Mouse (Mus musculus) liver, adult 2 months (tissue): ENCODE measurements around the gene Ankrd45. TPM values are rescaled to one million over a fixed set of nuclear protein-coding genes. Genes with fewer than 3 reads are reported as not detected.

Experiments
- DNase-seq: peaks from one replicate; pipeline ENCODE4 v3.0.0-alpha.2; 2011; ENCODE audit warnings: low read depth, low spot score; ENCODE audit errors: extremely low read depth
- H3K27ac ChIP-seq: fragments of 200-500 bp; replicated peaks from 2 replicates; pipeline ENCODE4 v1.5.1; 2012; ENCODE audit warnings: low read depth, mild to moderate bottlenecking, control low read depth, inconsistent platforms, low read length; ENCODE audit not compliant: insufficient read depth
- H3K27me3 ChIP-seq: fragments of 200-500 bp; 2 replicates; pipeline ENCODE4 v1.6.1; 2012; ENCODE audit warnings: mild to moderate bottlenecking, moderate library complexity, low read length, inconsistent platforms; ENCODE audit not compliant: control insufficient read depth, insufficient read depth
- H3K36me3 ChIP-seq: fragments of 200-500 bp; 2 replicates; pipeline ENCODE4 v1.6.1; 2012; ENCODE audit warnings: low read length, inconsistent platforms; ENCODE audit not compliant: control insufficient read depth, insufficient read depth
- H3K4me1 ChIP-seq: fragments of 200-500 bp; 2 replicates; pipeline ENCODE4 v1.6.1; 2011; ENCODE audit warnings: low read length; ENCODE audit not compliant: control insufficient read depth, insufficient read depth
- H3K4me3 ChIP-seq: fragments of 200-500 bp; 2 replicates; pipeline ENCODE4 v1.5.1; 2011; ENCODE audit warnings: low read depth, mild to moderate bottlenecking, control low read depth, low read length, moderate library complexity; ENCODE audit not compliant: insufficient read depth
- H3K79me2 ChIP-seq: fragments of 200-500 bp; 2 replicates; pipeline ENCODE4 v1.6.1; 2012; ENCODE audit warnings: inconsistent platforms, mild to moderate bottlenecking, low read length, moderate library complexity; ENCODE audit not compliant: control insufficient read depth, insufficient read depth
- H3K9ac ChIP-seq: fragments of 200-500 bp; 2 replicates; pipeline ENCODE4 v1.6.1; 2012; ENCODE audit warnings: low read depth, mild to moderate bottlenecking, control low read depth, inconsistent platforms, low read length
- CTCF ChIP-seq: fragments of 200-500 bp; IDR thresholded peaks from 2 replicates; pipeline ENCODE4 v1.5.1; 2011; ENCODE audit warnings: low read depth, low read length, control low read depth
- POLR2A ChIP-seq: fragments of 200-500 bp; IDR thresholded peaks from 2 replicates; pipeline ENCODE4 v1.6.1; 2011; ENCODE audit warnings: low read length, control low read depth; ENCODE audit not compliant: insufficient read depth; ENCODE audit errors: extremely low read depth
- WGBS: fragments of 180-500 bp; shearing (Covaris S2); methylation state at CpG from one replicate; pipeline ENCODE4 v1.1.7; 2018; 5-methylcytosine and 5-hydroxymethylcytosine counted together
- polyA plus RNA-seq: library from polyadenylated mRNA; depleted of rRNA; stranded (reverse); fragments of >200 nt; gene quantifications from 2 replicates; pipeline ENCODE4 v1.2.3, GENCODE M21; 2012
- total RNA-seq: library from RNA; depleted of rRNA; stranded (reverse); fragments of >200 nt; gene quantifications from 2 replicates; pipeline ENCODE4 v1.2.3, GENCODE M21; 2014

Gene Ankrd45
- total and polyA plus RNA-seq, 2 experiments, result not detected

GRCm38 (mm10) chr1:161147888-161148287, 5.4 kb downstream of the Ankrd45 start:
- Histone ChIP-seq H3K79me2 (no peaks in the 10 kb centered on the region), H3K36me3 (no peaks in the 10 kb centered on the region), H3K27me3 (no peaks in the 10 kb centered on the region), H3K4me1 (no peaks in the 10 kb centered on the region; the same call in 1 of the 2 replicates), H3K4me3 (no peak overlapping the region), H3K27ac (no peak overlapping the region), H3K9ac (no peak overlapping the region)
- TF ChIP-seq POLR2A (no peak), CTCF (no peak)
- no peak for DNase-seq
- 72% methylated on average over 2 of the region's 2 CpGs for WGBS

GRCm38 (mm10) chr1:161151098-161151497, 8.6 kb downstream of the Ankrd45 start:
- Histone ChIP-seq H3K9ac (no peak overlapping the region), H3K27me3 (no peaks in the 10 kb centered on the region), H3K4me3 (no peak overlapping the region), H3K27ac (no peak overlapping the region), H3K36me3 (no peaks in the 10 kb centered on the region), H3K4me1 (no peaks in the 10 kb centered on the region; the same call in 1 of the 2 replicates), H3K79me2 (no peaks in the 10 kb centered on the region)
- WGBS, result 37% methylated on average over 6 of the region's 6 CpGs
- TF ChIP-seq POLR2A (no peak), CTCF (no peak)
- peak; percentile 48 for DNase-seq

DNA sequence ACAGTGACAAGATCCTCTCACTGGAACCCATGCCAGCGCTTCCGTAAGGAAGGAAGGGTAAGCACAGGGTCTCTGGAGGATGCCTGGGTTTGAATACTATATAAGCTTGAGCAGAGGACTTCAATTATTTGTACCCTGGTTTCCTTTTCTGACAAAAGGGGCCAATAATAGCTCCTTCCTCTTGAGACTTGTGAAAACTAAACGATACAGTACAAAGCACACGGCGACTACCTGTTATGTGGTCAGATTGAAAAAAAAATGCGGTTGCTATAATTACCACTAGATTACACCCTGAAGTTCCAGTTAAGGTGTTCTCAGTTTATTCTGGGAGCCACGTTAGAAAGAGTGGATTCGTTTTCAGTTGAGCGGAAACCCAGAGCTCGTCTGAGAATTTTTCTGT, 14.1 kb downstream of the Ankrd45 start:
- Histone ChIP-seq H3K79me2 (no peaks in the 10 kb centered on the region), H3K9ac (no peak overlapping the region), H3K4me1 (no peaks in the 10 kb centered on the region), H3K4me3 (no peak overlapping the region), H3K36me3 (no peaks in the 10 kb centered on the region), H3K27ac (no peak overlapping the region), H3K27me3 (no peaks in the 10 kb centered on the region)
- TF ChIP-seq POLR2A (no peak), CTCF (no peak)
- DNase-seq, result no peak
- 88% methylated on average over 10 of the region's 10 CpGs for WGBS

DNA sequence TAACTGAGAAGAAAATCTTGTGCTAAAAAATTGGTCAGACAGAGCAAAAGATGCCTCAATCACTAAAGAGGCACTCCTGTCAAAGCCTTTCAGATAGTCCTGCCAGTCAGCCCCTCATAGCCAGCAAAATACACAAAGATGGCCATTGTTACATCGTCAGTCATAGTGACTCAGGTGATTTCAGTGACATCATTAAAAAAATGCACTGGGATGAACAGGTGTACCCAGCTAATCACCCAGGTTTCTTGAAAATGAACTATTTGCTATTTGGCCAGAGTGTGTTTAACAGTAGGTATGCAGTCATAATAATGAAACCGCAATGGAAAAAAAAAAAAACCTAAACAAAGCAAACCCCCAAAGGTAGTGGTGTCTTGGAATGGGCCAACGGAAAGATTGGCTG, 16.7 kb downstream of the Ankrd45 start, which contains the start of gene Tex50:
TSS of gene Tex50 (minus strand) at position 101 of the 400 bp plus-strand sequence.
- TF ChIP-seq CTCF (no peak), POLR2A (no peak)

DNA sequence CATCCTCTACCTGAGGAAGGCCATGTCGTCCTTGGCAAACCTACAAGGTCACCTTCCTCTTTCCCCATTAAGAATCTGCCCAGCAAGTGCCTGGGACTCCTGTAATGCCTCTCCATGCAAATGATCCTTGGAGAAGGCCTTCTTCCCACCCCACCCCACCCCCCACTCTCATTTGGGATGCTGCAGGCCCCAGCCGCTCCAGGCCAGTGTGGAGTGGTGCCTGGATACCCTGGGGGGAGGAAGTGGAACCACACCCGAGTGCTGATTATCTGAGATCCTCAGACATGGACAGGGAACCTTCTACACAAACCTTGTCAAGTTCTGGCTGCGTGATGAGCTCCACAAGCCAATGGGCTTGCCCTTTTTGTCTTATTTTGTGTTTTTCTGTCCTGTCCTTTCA, 17.8 kb downstream of the Ankrd45 start:
- TF ChIP-seq POLR2A, result no peak
- no peak for TF ChIP-seq CTCF
- Histone ChIP-seq H3K27me3 (no peaks in the 10 kb centered on the region), H3K36me3 (no peaks in the 10 kb centered on the region), H3K4me3 (no peak overlapping the region), H3K79me2 (no peaks in the 10 kb centered on the region), H3K27ac (no peak overlapping the region), H3K9ac (no peak overlapping the region), H3K4me1 (no peaks in the 10 kb centered on the region)
- 73% methylated on average over 4 of the region's 4 CpGs for WGBS
- no peak for DNase-seq

More for the DNA sequence above, 16.7 kb downstream of the Ankrd45 start, which contains the start of gene Tex50:
- Histone ChIP-seq H3K4me1 (no peaks in the 10 kb centered on the region), H3K79me2 (no peaks in the 10 kb centered on the region), H3K27ac (no peak within 1 kb of the TSS), H3K4me3 (no peak within 1 kb of the TSS), H3K27me3 (no peaks in the 10 kb centered on the region), H3K9ac (no peak within 1 kb of the TSS), H3K36me3 (no peaks in the 10 kb centered on the region)
- 91% methylated on average over 3 of the region's 3 CpGs for WGBS
- DNase-seq, result no peak

GRCm38 (mm10) chr1:161170651-161171050, 28.2 kb downstream of the Ankrd45 start:
- peaks cover 1% of the 10 kb centered on the region; the same call in 1 of the 2 replicates for H3K4me1 ChIP-seq
- H3K27me3 ChIP-seq, result no peaks in the 10 kb centered on the region
- WGBS, result 1% methylated on average over 40 of the region's 40 CpGs
- no peaks in the 10 kb centered on the region for H3K79me2 ChIP-seq
- H3K27ac ChIP-seq, result no peak overlapping the region
- H3K4me3 ChIP-seq, result peak overlapping the region; percentile 70
- DNase-seq, result peak; percentile 41
- no peaks in the 10 kb centered on the region for H3K36me3 ChIP-seq
- peak overlapping the region; percentile 70 for H3K9ac ChIP-seq
- peak; percentile 85 for TF ChIP-seq CTCF
- TF ChIP-seq POLR2A, result no peak
